Mouse (Mus musculus) thymus, postnatal 0 days (tissue): Measurements from ENCODE around the gene F12. TPM values are rescaled to one million over a fixed set of nuclear protein-coding genes. Genes with fewer than 3 reads are reported as not detected.

Source experiments
- DNase-seq: peaks from one replicate; pipeline ENCODE4 v3.0.0-alpha.2; 2015; ENCODE audit warnings: low spot score
- polyA plus RNA-seq: library from polyadenylated mRNA; unstranded; fragments of >200 nt; fragmentation: Nextera tagmentation; extraction: Ambion mirVana; gene quantifications from 2 replicates; pipeline ENCODE4 v1.2.1, GENCODE M21; 2015

F12 gene
- 0.12 TPM in 1 of 2 replicates, not detected in the other for polyA plus RNA-seq

DNA sequence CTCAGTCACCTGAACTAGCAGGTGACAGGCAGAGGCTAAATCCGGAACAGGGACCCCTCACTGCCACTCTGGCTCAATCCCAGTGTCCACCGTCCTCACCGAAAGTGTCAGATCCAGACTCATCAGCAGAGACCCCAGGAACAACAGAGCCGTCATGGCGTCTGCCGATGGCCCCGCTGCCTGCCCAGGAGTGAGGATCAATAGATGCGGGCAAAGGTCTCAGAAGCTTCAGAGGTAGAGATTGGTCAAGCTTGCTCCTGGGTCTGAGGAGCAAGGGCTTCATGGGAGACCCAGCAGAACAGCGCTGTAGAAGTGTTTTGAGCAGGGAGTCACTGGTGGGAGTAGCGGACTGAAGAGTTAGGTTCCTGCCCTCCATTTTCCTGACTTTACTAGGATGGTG lies at the start of gene F12:
F12 (minus strand) TSS at position 181 of the 400 bp plus-strand sequence.
- DNase-seq, result no peak

DNA sequence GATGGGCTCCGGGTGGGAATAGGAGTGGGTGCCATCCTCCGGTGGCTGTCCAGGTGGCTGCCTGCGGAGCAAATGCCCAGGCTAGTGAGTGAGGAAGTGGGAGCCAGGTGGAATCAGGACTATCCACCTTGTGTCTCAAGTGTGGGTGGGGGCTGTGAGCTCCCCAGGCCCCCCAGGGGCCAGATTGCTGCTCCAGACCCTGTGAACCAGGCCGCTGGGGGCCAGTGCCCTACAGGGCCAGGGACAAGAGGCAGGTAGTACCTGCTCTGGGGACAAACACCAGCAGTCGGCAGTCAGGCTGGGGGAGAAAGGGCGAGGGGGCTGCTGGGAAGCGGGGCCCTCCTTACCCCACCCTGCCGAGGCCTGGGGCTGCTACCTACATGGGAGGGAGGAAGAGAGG lies 49.7 kb upstream of the F12 start:
- DNase-seq, result no peak

DNA sequence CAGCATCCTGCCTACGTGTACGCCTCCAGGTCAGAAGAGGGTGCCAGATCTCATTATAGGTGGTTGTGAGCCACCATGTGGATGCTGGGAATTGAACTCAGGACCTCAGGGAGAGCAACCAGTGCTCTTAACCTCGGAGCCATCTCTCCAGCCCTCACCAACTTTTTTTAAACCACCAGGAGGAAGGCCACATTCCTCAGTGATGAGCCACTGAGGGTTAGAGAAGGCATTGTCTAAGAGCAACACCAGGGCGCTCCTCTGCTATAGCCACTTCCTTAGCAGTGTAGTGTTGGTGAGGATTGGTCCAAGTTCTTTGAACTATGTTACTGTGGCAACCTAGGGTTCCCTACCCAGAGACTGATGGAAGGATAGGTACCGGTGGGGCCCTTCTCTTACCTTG lies 49.2 kb upstream of the F12 start:
- no peak for DNase-seq

DNA sequence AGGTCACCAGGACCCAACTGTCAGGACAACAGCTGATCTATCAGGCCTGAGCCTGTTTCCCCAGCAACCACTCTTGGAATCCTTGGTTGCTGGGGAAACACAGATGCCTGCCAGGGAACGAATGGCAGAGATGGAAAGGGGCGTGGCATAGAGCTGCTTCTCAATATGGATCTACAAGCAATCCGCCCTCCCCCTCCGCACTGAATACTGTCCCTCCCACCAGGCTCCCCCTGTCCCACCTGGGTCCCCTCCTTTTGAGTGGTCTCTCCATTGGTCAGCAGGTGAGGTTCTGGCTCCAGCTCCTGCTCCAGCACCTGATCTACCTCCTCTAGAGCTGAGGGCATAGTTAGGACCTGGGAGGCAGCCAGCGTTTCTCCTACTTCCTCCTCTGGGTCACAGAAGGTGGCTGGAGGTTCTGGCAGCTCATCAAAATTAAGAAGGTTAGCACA lies 48.1 kb upstream of the F12 start:
- DNase-seq, result no peak

DNA sequence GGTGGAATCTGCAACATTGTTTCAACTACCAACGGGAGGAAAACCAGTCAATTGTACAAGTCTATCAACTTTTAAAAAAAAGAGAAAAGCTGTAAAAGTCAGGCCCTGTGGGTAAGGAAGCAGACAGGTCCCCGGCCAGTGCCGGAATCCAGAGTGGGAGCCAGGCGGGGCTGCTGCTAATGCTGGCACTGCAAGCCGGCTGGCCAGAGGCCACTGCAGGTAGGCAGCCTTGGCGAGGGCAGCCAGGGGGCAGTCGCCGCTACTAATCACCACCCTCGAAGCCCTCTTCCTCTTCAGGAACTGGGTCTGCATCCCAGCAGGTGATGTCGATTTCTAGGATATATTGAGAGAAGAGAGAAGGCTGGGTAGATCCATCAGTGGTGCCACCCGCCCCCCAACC lies 47.4 kb upstream of the F12 start:
- no peak for DNase-seq

DNA sequence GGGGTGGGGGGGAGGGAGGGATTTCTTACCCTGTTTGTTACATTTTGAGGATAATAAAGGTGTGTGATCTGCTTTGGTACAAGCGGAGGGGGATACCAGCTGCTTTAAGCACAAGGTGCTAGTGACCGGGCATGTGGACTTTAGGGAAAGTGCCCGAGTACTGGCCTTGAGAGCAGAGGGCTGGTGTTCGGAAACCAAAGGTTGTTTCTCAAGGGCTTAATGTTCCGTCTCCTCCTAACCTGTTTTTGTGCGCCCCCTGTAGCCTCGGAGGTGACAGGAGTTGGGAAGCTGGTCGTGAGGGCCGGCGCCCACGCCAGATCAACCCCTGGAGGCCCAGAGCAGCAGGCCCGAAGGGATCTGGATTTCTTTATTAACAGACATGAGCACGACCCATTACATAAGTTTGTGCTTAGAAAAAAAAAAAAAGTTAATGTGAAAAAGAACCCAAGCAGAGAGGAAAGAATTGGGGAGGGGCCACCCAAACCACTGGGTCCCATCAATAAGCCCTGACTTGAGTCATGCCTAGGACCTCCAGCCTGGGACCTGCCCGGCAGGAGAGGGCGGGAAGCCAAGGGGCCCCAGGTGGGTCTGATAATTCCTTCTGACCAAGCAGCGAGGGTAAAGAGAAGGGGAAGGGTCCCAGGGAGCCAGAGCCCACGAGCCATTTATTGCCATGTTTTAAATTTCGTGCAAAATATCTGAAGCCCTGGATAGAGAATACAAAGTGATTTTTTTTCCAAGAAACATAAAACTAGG lies 46.7 kb upstream of the F12 start:
- peak; percentile 49 for DNase-seq

DNA sequence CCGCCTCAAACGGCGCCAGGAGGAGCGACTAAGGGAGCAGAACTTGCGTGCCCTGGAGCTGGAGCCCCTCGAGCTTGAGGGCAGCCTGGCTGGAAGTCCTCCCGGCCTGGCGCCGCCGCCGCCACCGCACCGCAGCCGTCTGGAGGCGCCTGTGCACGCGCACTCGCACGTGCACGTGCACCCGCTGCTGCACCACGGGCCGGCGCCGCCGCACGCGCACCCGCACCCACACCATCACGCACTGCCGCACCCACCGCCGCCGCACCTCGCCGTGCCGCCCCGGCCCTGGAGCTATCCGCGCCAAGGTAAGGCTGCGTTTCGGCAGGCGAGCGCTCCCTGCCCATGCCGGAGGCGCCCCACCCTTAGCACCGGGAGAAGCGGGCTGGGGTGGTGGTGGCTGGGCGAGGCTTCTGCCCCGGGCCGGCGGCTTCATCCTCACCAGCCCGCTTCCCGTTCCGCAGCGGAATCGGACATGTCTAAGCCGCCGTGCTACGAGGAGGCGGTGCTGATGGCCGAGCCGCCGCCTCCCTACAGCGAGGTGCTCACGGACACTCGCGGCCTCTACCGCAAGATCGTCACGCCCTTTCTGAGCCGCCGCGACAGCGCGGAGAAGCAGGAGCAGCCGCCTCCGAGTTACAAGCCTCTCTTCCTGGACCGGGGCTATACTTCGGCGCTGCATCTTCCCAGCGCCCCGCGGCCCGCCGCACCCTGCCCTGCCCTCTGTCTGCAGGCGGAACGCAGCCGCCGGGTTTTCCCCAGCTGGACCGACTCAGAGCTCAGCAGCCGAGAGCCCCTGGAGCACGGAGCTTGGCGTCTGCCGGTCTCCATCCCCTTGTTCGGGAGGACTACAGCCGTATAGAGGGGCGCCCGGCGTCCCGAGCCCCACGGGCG lies 45.8 kb upstream of the F12 start:
- DNase-seq, result peak; percentile 46

DNA sequence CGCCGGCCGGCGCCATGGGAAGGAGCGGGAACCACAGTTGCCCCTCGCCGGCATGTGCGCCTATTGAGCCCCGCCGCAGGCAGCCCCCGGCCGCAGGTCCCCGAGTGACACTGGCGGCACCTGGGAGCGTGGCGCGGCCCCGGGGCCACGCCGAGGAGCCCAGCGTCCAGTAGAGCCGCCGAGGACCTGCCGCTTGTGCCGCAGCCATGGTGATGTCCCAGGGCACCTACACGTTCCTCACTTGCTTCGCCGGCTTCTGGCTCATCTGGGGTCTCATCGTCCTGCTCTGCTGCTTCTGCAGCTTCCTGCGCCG lies 45.2 kb upstream of the F12 start:
- DNase-seq, result no peak

DNA sequence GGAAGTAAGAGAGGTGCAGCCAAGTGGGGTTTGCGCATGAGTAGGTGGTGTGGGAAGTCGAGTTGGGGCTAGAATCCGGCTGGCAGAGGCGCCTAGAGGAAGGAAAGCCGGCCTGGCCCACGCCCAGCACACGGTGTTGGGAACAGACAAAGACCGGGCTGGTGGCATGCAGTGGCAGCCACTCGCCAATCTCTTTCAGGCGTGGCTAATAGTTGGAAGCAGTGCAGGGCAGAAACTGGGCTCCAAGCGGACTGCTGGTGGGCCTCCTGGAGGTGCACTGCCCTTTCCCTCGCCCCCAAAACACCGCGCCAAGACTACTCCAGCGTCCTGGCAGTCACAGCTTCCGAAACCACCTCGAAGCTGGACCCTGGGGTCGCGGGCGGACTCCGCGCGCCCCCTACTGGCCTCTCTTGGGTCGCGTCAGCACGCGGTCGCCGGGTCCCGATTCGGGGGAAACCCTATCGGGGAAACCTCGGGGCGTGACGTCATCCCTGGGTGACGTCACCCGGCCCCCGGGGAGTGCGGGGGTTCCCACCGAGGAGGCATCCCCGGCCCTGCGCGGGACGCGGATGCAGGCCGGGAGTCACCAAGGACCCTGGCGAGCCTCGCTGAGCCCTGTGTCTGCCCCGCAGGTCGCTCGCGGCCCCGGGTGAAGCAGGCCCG lies 44.7 kb upstream of the F12 start:
- peak; percentile 85 for DNase-seq

DNA sequence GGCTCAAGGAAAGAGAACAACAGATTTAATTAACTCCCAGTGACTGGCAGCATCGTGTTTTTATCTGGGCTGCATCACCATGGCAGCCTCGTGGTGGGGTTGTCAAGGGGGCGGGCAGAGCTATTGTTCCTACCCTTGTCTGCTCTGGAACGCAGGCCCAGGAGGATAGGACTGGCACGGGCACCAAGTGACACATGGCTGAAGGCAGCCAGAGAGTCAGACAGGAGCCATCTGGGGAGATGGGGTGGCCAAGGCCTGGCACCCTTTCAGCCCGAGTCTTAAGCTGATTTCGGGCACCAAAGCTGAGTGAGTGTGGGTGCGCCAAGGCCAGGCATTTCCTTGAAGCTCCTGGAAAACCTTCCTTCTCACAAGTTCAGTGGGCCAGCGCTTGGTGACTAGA lies 43.8 kb upstream of the F12 start:
- DNase-seq, result no peak

DNA sequence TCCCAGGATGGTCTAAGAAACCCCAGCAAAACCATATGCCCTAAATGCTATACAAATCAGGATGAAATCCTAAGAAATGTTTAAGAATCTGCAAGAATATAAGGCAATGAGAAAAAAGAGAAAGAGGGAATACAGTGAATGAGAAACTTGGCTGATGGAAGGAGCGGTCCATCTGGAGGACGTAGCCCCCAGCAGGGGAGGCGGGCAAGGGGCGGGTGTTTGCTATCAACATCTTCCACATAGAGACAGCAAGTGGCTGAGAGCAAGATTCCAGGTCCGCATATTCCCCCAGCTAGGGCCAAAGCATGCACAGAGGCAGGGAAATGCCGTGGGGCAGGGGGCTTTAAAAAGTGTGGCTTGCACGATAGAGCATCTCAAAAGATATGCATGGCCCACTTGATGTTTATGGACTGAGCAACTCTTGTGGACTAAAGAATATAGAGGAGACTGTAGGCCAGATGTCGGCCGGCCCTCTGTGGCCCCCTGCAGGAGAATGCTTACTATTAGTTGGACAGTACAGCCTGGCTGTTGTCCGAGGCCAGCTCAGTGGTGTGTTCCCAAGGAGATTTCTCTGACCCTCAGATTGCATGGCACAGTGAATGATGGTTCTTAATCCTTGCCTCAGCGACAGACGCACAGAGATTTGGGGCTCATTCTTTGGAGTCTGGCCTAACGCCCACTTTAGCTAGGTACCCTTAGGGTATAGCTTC lies 42.4 kb upstream of the F12 start:
- no peak for DNase-seq

DNA sequence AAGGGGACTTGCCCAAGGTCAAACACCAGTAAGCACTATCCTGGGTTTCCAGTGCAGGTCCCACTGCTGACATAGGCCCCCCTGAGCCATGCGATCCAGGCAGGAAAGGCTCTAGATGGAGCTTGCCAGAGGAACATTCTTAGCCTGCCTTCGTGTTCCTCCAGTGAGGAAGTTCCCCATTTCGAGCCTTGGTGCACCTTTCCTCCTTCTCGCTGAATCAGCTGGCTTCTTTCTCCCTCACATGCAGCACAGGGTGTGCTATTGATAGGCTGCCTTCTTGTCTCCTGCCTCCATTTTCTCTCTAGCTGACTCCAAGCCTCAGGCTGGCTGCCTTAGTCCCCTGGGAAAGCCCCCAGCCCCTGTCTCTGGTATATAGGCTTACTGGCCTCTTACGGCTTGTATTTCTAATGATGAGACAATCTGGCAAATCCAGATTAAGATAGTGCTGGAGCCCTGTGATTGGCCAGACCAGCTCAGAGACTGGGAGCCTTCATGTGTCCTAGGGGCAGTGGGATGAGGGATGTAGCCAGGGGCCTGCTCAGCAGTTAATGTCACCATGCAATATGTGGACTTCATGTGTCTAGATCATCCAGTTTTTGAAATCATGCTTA lies 39.3 kb upstream of the F12 start:
- DNase-seq, result peak; percentile 21

DNA sequence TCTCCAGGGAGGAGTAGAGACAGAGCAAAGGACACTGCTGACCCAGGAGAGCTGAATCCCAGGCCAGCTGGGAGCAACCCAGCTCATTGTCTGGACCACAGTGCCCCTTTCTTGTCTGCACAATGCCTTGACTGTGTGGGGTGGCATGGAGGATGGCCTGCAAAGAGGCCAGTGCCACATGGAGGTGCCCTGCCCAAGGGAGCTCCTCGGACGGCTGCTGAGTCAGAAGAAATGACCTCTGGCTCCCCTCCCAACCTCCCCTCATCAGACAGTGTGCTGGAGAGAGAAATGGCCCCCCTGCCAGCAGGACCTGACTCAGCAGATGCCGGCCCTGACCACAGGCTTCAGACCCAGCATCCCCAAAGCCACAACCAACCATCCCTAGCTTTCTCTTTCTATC lies 38.6 kb upstream of the F12 start:
- DNase-seq, result no peak

DNA sequence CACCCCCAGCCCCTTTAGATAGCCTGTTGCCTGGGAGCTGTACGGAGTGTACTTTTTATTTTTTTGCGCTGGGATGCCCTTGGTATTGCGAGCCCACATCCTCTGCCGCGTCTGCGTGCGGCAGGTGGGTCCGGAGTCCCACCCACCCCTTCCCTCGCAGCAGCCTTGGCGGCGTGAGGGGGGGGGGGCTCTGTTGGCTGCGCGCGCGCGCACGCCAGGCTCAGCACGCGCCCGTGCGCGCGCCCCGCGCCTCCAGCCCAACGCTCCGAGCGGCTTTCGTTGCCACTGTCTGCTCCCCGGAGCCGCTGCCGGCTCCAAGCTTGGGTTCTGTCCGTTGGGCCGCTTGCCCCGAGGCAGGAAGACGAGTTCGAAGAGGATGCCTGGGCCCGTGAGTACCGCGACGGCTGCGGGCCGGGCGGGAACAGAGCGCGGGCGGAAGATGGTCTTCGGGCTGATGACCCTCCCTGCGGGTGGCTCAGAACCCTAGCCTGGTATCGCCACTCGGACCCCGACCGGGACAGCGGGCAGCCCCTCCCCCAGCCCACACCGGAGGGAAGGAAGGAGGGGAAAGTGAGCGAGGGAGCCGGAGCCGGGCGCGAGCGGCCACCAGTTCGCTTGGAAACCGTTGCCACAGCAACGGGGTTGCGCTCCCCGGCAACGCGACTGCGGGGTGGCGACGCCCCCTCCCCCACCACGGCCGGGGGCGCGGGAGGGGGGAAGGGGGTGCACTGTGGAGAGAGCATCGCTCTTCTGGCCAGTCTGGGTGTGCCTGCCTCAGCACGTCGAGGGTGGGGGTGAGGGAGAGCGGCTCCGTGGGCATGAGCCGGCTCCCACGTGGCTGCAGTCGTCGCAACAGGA lies 37.7 kb upstream of the F12 start, which contains the start of gene Prr7:
Prr7 (plus strand) TSS at position 241 of the 858 bp plus-strand sequence.
- peak; percentile 89 for DNase-seq

DNA sequence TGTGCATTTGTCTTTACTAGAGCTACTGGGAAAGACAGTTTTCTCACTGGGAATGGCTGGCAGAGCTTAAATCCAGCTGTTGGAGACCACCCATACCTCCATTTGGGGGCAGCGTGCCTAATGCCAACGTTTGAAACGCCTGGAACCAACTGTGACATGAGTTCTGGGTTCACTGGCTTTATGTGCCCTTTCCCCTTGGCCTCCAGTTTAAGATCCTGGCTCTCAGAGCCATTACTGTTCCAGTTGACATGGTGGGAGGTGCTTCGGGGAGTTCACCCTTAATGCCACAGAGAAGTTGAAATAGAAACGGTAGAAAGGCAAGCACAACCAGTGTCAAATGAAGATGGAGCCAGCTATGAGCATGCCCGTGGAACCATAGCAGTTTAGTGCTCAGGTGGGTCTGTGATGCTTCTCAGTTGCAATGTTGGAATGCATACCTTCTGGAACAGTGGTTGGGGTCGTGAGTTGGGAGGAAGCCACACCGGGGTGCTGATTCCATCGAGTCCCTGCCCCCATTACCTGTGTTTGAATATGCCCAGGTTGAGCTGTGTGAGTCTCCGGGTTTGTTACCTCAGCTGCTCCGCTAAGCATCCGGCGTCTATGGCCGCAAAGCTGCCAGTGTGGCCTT lies 36.9 kb upstream of the F12 start:
- DNase-seq, result no peak

DNA sequence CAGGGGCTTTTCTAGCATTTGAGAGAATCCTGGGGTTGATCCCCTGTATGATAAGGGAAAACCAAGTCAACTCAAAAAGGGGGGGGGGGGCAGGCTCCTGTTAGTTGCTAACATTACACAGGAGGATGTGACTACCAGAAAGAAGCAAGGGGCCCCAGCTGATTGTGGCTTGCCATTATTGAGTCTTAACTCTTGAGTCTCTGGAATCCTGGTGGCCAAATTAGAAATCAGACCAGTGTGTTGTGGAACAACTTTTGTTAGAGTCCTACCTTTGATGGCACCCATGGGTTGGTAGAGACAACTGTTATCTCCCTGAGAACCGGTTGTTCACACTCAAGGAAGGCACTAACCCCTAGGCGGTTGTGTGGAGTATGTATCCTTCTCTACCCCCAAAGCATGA lies 36.4 kb upstream of the F12 start:
- DNase-seq, result peak; percentile 36

DNA sequence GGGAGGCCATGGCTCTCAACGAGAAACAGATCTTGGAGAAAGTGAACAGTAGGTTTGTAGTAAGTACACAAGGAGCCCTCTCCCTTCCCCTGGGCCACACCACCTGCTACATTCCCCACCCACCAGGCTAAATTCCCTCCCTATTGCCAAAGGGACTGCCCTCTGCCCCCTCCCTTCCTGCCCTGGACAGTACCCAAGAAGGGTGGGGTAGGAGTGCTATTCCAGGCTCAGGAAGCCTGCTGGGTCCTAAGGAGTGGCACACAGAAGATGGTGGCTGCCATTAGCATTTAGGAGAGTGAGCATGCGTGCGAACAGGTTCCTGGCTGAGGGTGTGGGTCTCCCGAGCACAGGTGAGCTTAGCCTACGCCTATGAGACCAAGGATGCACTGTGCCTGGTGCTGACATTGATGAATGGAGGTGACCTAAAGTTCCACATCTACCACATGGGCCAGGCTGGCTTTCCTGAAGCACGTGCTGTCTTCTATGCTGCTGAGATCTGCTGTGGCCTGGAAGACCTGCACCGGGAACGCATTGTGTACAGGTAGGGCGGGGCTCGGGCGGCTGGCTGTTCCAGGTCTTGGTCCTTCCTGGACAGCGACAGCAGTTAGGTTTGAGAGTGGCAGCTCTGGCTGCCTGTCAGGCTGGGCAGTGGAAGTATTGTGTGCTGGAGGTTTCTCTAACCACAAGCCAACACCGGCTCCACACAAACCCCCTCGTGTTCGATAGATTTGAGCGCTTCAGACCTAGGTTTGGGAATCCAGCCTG lies 25.4 kb upstream of the F12 start:
- DNase-seq, result no peak

DNA sequence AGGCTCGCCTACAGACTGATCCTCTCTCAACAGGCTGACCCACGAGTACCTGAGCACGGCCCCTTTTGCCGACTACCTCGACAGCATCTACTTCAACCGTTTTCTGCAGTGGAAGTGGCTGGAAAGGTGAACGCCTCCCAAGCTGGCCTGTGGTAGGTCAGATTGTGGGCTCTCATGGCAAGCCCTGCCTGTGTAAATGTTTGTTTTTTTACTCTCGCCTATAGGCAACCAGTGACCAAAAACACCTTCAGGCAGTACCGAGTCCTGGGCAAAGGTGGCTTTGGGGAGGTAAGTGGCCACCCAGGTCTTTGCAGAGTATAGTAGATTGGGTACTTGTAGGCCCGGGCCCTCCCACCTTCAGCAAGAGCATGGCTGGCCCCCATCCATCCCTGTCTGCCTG lies 24.7 kb upstream of the F12 start:
- no peak for DNase-seq

DNA sequence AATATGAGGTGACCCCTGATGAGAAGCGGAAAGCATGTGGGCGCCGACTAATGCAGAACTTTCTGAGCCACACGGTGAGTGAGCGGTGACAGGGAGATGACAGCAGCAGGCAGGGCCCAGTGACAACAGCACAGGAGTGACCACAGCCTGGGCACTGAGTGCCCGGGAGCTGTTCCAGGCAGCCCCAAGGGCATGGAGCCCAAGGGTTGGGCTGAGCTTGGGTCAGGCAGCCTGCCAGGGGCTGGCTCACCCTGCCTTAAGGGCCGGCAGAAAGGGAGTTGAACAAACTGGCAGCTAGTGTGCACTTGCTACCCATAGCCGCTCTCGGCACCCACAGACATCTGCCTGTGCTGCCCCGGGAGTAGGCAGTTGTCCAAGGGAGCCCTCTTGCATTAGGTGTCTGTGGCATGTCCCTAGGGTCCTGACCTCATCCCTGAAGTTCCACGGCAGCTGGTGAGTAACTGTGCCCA lies 24.0 kb upstream of the F12 start:
- DNase-seq, result no peak
